Mouse (Mus musculus) c-Kit-positive CD71-negative TER-119-negative erythroid progenitor cells, embryonic 14.5 days (primary cell): ENCODE measurements around the gene Iqch.

ENCODE experiments used
- DNase-seq: peaks from one replicate; pipeline ENCODE4 v3.0.0-alpha.2; 2013; ENCODE audit warnings: low read depth

Gene Iqch

DNA sequence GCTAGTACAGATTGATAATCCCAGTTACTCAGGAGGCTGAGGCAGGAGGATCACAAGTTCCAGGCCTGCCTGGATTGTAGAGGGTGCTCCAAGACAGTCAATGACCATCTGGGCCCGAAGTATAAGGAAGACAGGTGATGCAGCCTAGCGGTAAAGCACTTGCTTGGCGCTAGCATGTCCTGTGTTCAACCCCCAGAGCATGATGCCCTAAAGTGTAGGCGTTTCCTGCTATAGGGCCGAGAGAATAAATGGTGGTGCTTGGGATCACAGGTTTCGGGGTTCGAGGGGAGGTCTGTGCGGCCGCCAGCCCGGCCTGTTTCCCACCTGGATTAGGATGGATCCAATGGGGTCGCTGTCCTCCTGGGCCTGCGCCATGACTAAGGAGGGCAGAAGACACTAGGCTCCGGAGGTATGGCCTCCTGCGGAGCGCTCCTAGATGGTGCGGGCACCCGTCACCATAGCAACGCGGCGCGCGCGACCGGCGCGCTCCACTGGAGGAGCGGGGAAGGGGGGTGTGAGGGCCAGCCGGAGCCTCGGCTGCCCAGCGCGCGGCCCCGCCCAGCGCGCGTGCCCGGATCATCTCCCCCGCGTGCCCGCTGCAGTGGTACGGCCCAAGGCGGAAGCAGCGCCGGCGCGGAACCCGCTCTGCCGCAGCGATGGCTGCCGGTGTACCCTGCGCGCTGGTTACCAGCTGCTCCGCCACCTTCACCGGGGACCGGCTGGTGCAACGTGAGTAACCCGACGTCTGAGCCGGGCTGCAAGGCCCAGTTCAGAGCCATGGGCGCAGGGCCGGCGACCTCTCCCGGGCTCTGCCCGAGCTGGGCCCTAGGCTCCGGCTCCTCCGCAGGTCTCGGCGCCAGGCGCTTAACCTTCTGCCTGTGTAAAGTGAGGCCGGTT is at the start of gene Iqch, which contains the start of gene Aagab:
Gene Iqch, minus strand, starts transcription at position 451 of the 897 bp plus-strand sequence.
Gene Aagab, plus strand, starts transcription at position 618 of the 897 bp plus-strand sequence.
- DNase-seq = peak; percentile 86

DNA sequence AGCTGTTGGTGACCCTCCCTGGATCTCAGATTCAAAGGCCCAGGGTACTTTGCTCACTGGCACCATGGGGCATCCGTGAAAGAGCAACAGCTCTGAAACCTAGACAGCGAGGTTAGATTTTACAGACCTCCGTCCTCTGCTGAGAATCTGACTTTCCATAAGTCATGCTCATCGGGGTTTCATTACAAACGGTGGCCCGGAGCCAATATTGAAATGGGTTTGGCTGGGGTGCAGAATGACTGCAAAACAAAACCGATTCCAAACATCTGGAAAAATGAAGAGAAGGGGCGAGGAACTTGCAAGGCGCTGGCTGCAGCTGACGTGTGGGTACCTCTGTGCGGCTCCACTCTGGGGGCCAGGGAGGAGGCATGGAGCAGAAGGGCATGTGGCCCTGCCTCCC is 49.3 kb upstream of the Iqch start:
- DNase-seq = no peak

DNA sequence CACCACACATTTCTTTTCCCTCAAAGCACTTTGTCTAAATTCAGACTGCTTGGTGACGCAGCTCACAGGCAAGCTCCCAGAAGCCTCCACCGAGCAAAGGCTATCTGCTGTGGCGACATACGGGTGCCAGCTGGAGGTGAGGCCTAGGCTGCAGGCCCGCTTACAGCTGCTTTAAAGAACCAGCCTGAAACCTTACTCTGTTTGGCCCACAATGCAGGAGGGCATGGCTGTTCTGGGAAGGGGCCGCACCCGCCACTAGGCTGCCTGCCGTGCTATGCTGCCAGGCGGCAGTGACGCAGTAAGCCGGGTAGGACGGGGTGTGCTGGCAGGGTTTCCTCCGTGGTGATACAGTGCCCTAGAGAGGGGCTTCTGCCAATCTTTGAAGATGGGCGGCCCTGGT is 48.6 kb upstream of the Iqch start:
- no peak for DNase-seq

- DNase-seq = no peak
Measured at GRCm38 (mm10) chr9:63649841-63650545, 47.7 kb upstream of the Iqch start.

GRCm38 (mm10) chr9:63648520-63648918 is 46.2 kb upstream of the Iqch start:
- DNase-seq = no peak

DNA sequence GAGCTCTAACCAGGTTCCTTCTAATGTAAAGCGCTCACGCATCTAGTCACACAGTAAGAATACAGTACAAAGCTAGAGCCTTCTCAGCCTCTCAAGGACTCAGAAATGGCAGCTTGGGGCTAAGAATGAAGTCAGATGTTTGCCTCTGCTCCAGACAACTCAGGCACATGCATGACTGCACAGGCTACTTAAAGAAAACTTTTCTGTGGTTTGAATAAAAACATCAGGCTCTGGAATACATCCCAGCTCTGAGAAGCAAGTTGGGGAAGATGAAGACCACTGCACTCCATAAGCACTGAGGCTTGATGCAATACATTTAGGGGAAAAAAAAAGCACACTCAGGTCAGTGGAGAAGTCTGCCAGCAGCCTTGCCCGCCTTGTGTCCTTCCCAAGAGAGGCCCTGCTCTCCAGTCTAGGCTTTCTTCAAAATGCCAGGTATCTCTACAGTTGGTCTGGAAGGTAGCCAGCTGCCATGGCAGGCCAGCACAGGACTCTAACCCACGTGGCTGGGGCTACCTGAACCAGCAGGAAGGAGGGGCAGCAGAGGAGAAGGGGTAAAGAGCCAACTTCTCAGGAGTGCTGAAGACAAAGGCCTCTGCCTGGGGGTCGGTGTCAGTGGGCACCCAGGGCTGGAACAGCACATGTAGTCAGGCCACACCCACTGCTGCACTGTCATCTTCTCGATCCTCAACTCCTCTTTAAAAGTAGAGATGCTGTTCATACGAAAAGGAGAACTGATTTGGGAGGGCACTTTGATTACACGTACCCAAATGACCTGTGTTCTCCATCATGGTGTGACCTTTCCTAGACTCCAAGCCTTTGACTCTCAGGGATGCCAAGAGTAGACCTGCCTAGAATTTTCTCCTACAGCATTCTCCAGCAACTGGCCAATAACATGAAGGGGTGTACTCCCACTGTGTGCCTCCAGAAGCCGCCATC is 45.6 kb upstream of the Iqch start:
- DNase-seq = no peak

DNA sequence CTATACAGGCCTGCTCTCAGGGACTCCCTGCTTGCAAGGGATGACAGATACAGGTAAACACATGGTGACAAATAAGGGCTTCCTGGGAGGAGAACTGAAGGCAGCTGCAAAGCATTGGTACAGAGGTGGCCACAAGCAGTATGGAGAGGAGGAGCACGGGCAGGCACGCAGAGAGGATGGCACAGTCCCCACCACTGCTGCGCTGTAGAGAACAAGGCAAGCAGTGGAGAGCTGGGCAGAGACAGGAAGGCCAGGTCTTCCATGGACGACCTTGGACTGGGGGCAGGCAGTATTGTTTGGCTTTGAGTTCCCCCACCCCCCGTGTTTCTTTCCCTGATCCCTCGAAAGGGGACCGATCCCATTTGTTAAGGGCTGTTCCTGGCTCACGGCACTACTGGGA is 42.8 kb upstream of the Iqch start:
- no peak for DNase-seq

DNA sequence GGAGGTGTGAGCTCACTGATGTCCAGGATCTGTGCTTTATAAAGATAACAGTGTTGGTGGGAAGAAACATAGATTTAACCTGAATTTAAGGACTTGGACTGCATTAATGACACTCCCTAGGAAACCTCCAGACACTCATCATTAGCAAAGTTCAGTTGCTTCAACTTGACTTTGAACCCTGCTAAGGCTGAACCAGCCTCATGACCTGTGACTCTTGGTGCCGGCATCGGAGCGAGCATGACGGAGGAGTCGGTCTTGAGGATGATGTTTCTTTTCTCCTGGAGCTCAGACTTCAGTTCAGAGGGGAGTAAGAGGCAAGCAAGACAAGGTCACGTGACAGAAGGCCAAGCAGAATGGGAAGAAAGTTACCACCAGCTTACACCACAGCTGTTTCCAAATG is 41.7 kb upstream of the Iqch start:
- no peak for DNase-seq

DNA sequence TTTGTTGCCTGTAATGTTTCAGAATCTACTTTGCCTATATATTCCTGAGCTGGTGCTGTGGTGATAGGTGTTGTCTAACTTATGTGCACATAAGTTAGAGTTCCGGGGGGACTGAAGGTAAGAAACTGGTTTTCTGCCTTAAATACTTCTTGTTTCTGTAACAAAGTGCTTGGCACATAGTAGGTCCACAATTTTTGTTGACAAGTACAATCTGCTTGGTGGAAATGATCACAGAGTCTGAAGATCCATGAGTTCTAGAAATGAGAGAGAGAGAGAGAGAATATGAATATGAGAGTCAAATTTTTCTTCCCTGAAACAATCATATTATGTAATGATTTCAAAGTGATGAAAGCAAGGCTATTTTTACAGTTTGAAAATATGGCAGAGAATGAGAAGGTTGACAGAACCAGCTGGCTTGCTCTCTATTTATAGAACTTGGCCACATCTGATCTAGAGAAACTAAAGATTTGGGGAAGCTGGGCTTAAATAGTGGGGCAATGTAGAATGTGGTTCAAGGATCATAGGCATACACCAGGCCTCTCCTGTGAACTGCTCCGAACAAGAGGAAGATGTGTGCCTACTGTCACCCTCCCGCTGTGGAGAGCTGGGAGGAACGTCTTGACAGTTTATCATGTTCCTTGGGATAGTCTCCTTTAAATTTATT is 39.8 kb upstream of the Iqch start:
- DNase-seq = no peak

DNA sequence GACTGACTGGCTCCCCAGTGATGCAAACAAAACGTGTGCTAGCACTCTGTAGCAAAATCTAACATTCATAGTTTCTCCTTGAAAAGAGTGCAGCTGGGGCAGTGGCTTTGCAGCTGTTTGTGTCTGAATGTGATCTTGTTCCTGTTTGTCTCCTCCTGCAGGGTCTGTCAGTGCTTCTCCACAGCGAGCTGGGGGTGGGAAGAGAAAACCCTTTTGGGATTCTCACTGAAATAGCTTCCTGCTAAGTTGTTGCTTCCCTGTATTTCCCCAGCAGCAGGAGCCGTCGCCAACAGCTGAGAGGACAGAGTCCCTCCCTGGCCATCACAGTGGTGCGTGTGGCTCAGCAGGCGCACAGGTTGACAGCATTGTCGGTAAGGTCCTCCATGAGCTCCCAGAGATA is 33.8 kb upstream of the Iqch start:
- no peak for DNase-seq

GRCm38 (mm10) chr9:63633334-63633733 is 31.0 kb upstream of the Iqch start:
- no peak for DNase-seq

- DNase-seq = no peak
Measured at GRCm38 (mm10) chr9:63632924-63633323, 30.6 kb upstream of the Iqch start.

- no peak for DNase-seq
Measured at GRCm38 (mm10) chr9:63632045-63632444, 29.8 kb upstream of the Iqch start.

- no peak for DNase-seq
Measured at GRCm38 (mm10) chr9:63625090-63625756, 22.9 kb upstream of the Iqch start.

GRCm38 (mm10) chr9:63623895-63624569 is 21.7 kb upstream of the Iqch start:
- DNase-seq = no peak

DNA sequence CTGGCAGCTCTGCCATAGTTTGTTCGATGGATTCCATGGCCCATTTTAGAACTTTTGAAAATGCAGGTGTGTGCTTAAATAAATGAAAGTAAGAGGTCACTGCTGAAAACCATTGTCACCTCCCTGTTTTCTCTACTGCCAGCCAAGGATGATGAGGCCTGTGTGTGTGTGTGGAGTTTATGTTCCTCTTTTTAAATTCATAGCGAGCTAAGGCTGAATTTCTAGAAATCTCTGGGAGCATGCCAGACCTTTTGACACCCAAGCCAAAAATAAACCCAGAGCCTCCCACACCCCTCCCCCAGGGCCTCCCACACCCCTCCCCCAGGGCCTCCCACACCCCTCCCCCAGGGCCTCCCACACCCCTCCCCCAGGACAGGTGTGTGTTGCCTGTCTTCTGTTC is 15.7 kb upstream of the Iqch start:
- no peak for DNase-seq

DNA sequence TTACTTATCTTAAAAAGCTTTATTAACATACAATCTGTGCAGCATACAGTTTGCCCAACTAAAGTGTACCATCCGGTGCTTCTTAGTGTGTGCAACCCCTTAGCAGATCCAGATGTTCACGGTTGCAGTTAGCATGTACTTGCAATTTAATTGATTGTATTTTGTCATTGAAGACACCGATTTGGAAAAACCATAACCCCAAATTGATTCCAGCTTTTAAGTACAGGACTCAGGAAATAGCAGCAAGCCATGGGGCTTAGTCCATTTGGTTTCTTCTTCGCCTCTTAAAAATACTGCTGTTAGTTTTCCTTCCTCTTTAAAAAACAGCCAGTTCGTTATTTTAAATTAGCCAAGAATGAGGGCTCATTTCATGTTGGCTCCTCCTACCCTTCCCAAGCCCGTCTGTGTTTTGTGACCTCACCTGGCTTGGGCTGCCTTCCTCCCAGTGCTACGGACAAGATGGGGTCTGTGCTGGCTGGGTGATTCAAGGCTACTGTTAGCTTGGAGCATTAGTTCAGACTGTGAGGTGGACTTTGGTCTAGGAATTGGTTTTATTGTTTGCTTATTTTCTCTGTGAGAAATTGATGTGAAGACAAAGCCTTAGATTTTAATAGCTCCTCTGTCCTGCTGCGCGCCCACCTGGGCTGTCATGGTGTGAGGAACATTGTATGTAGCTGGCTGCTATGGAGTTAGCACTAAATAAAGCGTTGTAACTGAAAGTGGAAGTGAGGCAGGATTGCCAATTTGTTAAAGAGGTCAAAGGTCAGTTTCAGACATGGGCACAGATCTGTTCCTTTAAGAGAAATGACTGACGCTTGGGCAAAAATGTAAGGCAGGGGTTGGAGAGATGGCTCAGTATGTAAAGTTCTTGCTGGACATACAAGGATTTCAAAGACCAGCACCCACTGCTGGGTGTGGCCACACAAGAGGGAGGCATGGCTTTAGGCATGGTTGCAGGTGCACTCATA is 12.0 kb upstream of the Iqch start:
- DNase-seq = no peak

DNA sequence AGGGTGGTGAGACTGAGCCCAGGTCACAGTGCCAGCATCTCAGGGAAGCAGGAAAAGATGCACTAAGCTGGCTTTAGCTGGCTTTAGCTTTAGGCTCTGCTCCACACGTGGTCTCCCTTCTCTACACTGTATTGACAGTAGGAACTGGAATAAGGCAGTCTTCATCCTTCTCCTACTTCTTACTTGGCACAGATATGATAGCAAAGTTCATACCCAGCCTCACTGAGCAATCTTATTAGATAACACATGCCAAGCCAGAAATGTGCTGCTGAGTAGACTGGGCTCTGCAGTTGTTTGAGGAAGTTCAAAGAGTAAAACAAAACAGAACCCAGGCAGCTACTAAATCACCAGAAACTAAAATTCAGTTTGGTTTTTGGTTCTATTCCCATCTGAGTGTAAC is 11.3 kb upstream of the Iqch start:
- DNase-seq = no peak
